Mouse (Mus musculus) mouse embryonic stem cell (cell line): ENCODE measurements around the gene Prss46.

ENCODE experiments used
- in situ Hi-C, 2 experiments: fragments of 300-500 bp; cut with MboI; formaldehyde crosslinking; loops; 1 replicate in 1 of 2; 3 replicates in 1 of 2; pipeline ENCODE4 v1.14.3; 2019 to 2020; ENCODE audit warnings: low sequenced_read_pairs in 2 of 2, low pct_unique_long_range_greater_than_20kb in 1 of 2, mixed read lengths in 1 of 2; ENCODE audit not compliant: unreplicated experiment in 1 of 2

Gene Prss46

GRCm38 (mm10) chr9:110891077-110891828 lies 46.9 kb downstream of the Prss46 start:
- in situ Hi-C loops: no loop called here

- in situ Hi-C loops: no loop called here
These were observed 48.2 kb downstream of the Prss46 start for GRCm38 (mm10) chr9:110892552-110892951.

GRCm38 (mm10) chr9:110893429-110893828 lies 49.1 kb downstream of the Prss46 start:
- in situ Hi-C loops: no loop called here

- in situ Hi-C loops: no loop called here
These were observed 51.2 kb downstream of the Prss46 start for GRCm38 (mm10) chr9:110895507-110895906.

- in situ Hi-C loops: no loop called here
These were observed 51.7 kb downstream of the Prss46 start for GRCm38 (mm10) chr9:110895994-110896393.

GRCm38 (mm10) chr9:110896595-110896994 lies 52.3 kb downstream of the Prss46 start:
- in situ Hi-C loops: no loop called here

GRCm38 (mm10) chr9:110899451-110900008 lies 55.2 kb downstream of the Prss46 start:
- in situ Hi-C loops: loop anchor here (10.0 to 25.0 kb wide), 2 partner anchors 163 to 175 kb away; partner anchors contain the start of gene Ccrl2 (in 1 of the 2)

- in situ Hi-C loops: loop anchor here (10.0 to 25.0 kb wide), 2 partner anchors 161 to 174 kb away; partner anchors contain the start of gene Ccrl2 (in 1 of the 2)
These were observed 56.9 kb downstream of the Prss46 start for GRCm38 (mm10) chr9:110901204-110901603.

- in situ Hi-C loops: loop anchor here (10.0 to 25.0 kb wide), 2 partner anchors 160 to 173 kb away; partner anchors contain the start of gene Ccrl2 (in 1 of the 2)
These were observed 58.0 kb downstream of the Prss46 start for GRCm38 (mm10) chr9:110902271-110902670.
